Mouse (Mus musculus) G1E (cell line): Measurements from ENCODE around the gene Sema6c.

Experiments used
- CTCF ChIP-seq: IDR thresholded peaks from 2 replicates; pipeline ENCODE4 v1.5.1; 2012; ENCODE audit warnings: low read depth, low read length, inconsistent platforms, mixed read lengths
- POLR2AphosphoS5 ChIP-seq: IDR thresholded peaks from 2 replicates; pipeline ENCODE4 v1.6.1; 2012; ENCODE audit warnings: low read depth, low read length, inconsistent platforms; ENCODE audit not compliant: insufficient replicate concordance

DNA sequence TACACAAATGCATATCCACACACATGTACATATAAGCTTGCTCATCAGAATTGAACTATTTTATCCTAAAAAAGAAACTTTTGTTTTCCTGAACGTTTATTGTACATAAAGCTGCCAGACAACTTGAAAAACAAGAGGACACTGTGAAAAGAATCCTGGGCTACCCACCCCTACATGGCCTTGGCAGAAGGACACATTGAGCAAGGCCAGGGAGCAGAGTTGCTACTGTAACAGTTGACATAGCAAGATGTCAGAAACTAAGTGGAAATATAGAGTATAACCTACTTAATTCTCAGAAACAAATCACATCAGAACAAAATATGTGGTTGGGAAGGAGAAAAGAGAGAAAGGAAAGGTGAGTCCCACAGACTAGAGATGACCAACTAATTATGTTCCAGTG lies 21.6 kb downstream of the Sema6c start:
- TF ChIP-seq CTCF (no peak), POLR2AphosphoS5 (no peak)
